Mouse (Mus musculus): ENCODE data around the gene Rgs9bp. TPM values are rescaled to one million over a fixed set of nuclear protein-coding genes. Genes with fewer than 3 reads are reported as not detected.

Rgs9bp gene
- polyA plus RNA-seq, 1 experiment, result 0.02 TPM

GRCm38 (mm10) chr7:35564067-35564865 lies 21.1 kb downstream of the Rgs9bp start:
- TF ChIP-seq CTCF (IDR thresholded peaks at IDR 0.05; ENCODE audit: control insufficient read depth, insufficient read depth, insufficient read length) (no peak), USF1 (IDR thresholded peaks at IDR 0.05; ENCODE audit: low read depth) (no peak), CEBPB (IDR thresholded peaks at IDR 0.05; ENCODE audit: low read depth) (no peak), MYOD1 (IDR thresholded peaks at IDR 0.05; ENCODE audit: control insufficient read depth, insufficient read length, low read depth) (no peak), MYOG (IDR thresholded peaks at IDR 0.05; ENCODE audit: control insufficient read depth, extremely low read depth, insufficient read length) (no peak), MAX (IDR thresholded peaks at IDR 0.05) (no peak), FOSL1 (IDR thresholded peaks at IDR 0.05; ENCODE audit: insufficient read depth, low read length, poor library complexity, severe bottlenecking) (no peak)
- peaks cover 24% of the 10 kb centered on the region for H3K27me3 ChIP-seq (ENCODE audit: control insufficient read depth, insufficient read depth, insufficient read length)
- no peak overlapping the region for H3K4me3 ChIP-seq (ENCODE audit: insufficient read depth, poor library complexity, severe bottlenecking)
- H3K79me2 ChIP-seq (ENCODE audit: control insufficient read depth, insufficient read depth), result no peaks in the 10 kb centered on the region
- H3K79me3 ChIP-seq (ENCODE audit: low read depth), result no peaks in the 10 kb centered on the region
- no peak overlapping the region for H3ac ChIP-seq (ENCODE audit: control insufficient read depth, insufficient read length, low read depth)
- no peaks in the 10 kb centered on the region for H3K36me3 ChIP-seq (ENCODE audit: control insufficient read depth, insufficient read depth)

- Histone ChIP-seq H3K4me3 (ENCODE audit: insufficient read depth, poor library complexity, severe bottlenecking) (no peak overlapping the region), H3K27me3 (ENCODE audit: control insufficient read depth, insufficient read depth, insufficient read length) (peaks cover 24% of the 10 kb centered on the region), H3K79me2 (ENCODE audit: control insufficient read depth, insufficient read depth) (no peaks in the 10 kb centered on the region), H3K36me3 (ENCODE audit: control insufficient read depth, insufficient read depth) (no peaks in the 10 kb centered on the region), H3ac (ENCODE audit: control insufficient read depth, insufficient read length, low read depth) (no peak overlapping the region), H3K79me3 (ENCODE audit: low read depth) (no peaks in the 10 kb centered on the region)
- TF ChIP-seq MYOD1 (IDR thresholded peaks at IDR 0.05; ENCODE audit: control insufficient read depth, insufficient read length, low read depth) (no peak), MAX (IDR thresholded peaks at IDR 0.05) (no peak), CTCF (IDR thresholded peaks at IDR 0.05; ENCODE audit: control insufficient read depth, insufficient read depth, insufficient read length) (no peak), CEBPB (IDR thresholded peaks at IDR 0.05; ENCODE audit: low read depth) (no peak), MYOG (IDR thresholded peaks at IDR 0.05; ENCODE audit: control insufficient read depth, extremely low read depth, insufficient read length) (no peak), USF1 (IDR thresholded peaks at IDR 0.05; ENCODE audit: low read depth) (no peak), FOSL1 (IDR thresholded peaks at IDR 0.05; ENCODE audit: insufficient read depth, low read length, poor library complexity, severe bottlenecking) (no peak)
Measured at GRCm38 (mm10) chr7:35563071-35563470, 22.3 kb downstream of the Rgs9bp start.

- H3K27me3 ChIP-seq (ENCODE audit: control insufficient read depth, insufficient read depth, insufficient read length), result peaks cover 24% of the 10 kb centered on the region
- H3K79me3 ChIP-seq (ENCODE audit: low read depth), result no peaks in the 10 kb centered on the region
- TF ChIP-seq USF1 (IDR thresholded peaks at IDR 0.05; ENCODE audit: low read depth) (no peak), MAX (IDR thresholded peaks at IDR 0.05) (no peak), MYOG (IDR thresholded peaks at IDR 0.05; ENCODE audit: control insufficient read depth, extremely low read depth, insufficient read length) (no peak), CEBPB (IDR thresholded peaks at IDR 0.05; ENCODE audit: low read depth) (no peak), CTCF (IDR thresholded peaks at IDR 0.05; ENCODE audit: control insufficient read depth, insufficient read depth, insufficient read length) (no peak), MYOD1 (IDR thresholded peaks at IDR 0.05; ENCODE audit: control insufficient read depth, insufficient read length, low read depth) (no peak), FOSL1 (IDR thresholded peaks at IDR 0.05; ENCODE audit: insufficient read depth, low read length, poor library complexity, severe bottlenecking) (no peak)
- no peak overlapping the region for H3K4me3 ChIP-seq (ENCODE audit: insufficient read depth, poor library complexity, severe bottlenecking)
- H3ac ChIP-seq (ENCODE audit: control insufficient read depth, insufficient read length, low read depth), result no peak overlapping the region
- no peaks in the 10 kb centered on the region for H3K79me2 ChIP-seq (ENCODE audit: control insufficient read depth, insufficient read depth)
- no peaks in the 10 kb centered on the region for H3K36me3 ChIP-seq (ENCODE audit: control insufficient read depth, insufficient read depth)
Measured at GRCm38 (mm10) chr7:35559838-35560237, 25.5 kb downstream of the Rgs9bp start.

GRCm38 (mm10) chr7:35558681-35559080 lies 26.7 kb downstream of the Rgs9bp start:
- TF ChIP-seq MYOD1 (IDR thresholded peaks at IDR 0.05; ENCODE audit: control insufficient read depth, insufficient read length, low read depth) (no peak), MAX (IDR thresholded peaks at IDR 0.05) (no peak), USF1 (IDR thresholded peaks at IDR 0.05; ENCODE audit: low read depth) (peak; percentile 44)
- no peaks in the 10 kb centered on the region for H3K79me2 ChIP-seq (ENCODE audit: control insufficient read depth, insufficient read depth)
- no peaks in the 10 kb centered on the region for H3K36me3 ChIP-seq (ENCODE audit: control insufficient read depth, insufficient read depth)
- H3K27me3 ChIP-seq (ENCODE audit: control insufficient read depth, insufficient read depth, insufficient read length), result peaks cover 24% of the 10 kb centered on the region
- peaks cover 3% of the 10 kb centered on the region for H3K79me3 ChIP-seq (ENCODE audit: low read depth)
- no peak overlapping the region for H3ac ChIP-seq (ENCODE audit: control insufficient read depth, insufficient read length, low read depth)
- no peak overlapping the region for H3K4me3 ChIP-seq (ENCODE audit: insufficient read depth, poor library complexity, severe bottlenecking)

- Histone ChIP-seq H3K27me3 (ENCODE audit: control insufficient read depth, insufficient read depth, insufficient read length) (peaks cover 18% of the 10 kb centered on the region), H3K36me3 (ENCODE audit: control insufficient read depth, insufficient read depth) (no peaks in the 10 kb centered on the region), H3K79me2 (ENCODE audit: control insufficient read depth, insufficient read depth) (no peaks in the 10 kb centered on the region), H3K79me3 (ENCODE audit: low read depth) (peaks cover 3% of the 10 kb centered on the region), H3ac (ENCODE audit: control insufficient read depth, insufficient read length, low read depth) (no peak overlapping the region), H3K4me3 (ENCODE audit: insufficient read depth, poor library complexity, severe bottlenecking) (no peak overlapping the region)
- TF ChIP-seq MAX (IDR thresholded peaks at IDR 0.05), result no peak
- no peak for TF ChIP-seq MYOG (IDR thresholded peaks at IDR 0.05; ENCODE audit: control insufficient read depth, extremely low read depth, insufficient read length)
- TF ChIP-seq MYOD1 (IDR thresholded peaks at IDR 0.05; ENCODE audit: control insufficient read depth, insufficient read length, low read depth), result no peak
- no peak for TF ChIP-seq FOSL1 (IDR thresholded peaks at IDR 0.05; ENCODE audit: insufficient read depth, low read length, poor library complexity, severe bottlenecking)
- TF ChIP-seq CEBPB (IDR thresholded peaks at IDR 0.05; ENCODE audit: low read depth), result no peak
- TF ChIP-seq USF1 (IDR thresholded peaks at IDR 0.05; ENCODE audit: low read depth), result no peak
- no peak for TF ChIP-seq CTCF (IDR thresholded peaks at IDR 0.05; ENCODE audit: control insufficient read depth, insufficient read depth, insufficient read length)
Measured at GRCm38 (mm10) chr7:35557577-35557976, 27.8 kb downstream of the Rgs9bp start.

Data from C2C12 (cell line).